Mouse (Mus musculus) brain, embryonic 18.5 days (tissue): ENCODE data around the gene Prrxl1.

ENCODE experiments used
- DNase-seq: peaks from one replicate; pipeline ENCODE4 v3.0.0-alpha.2; 2012; ENCODE audit warnings: low read depth, low spot score

The Prrxl1 gene

GRCm38 (mm10) chr14:32627271-32627670 is 28.1 kb downstream of the Prrxl1 start:
- DNase-seq: no peak

- no peak for DNase-seq
Observed at GRCm38 (mm10) chr14:32628584-32628983, 29.4 kb downstream of the Prrxl1 start.

GRCm38 (mm10) chr14:32632908-32633600 is 33.8 kb downstream of the Prrxl1 start:
- DNase-seq: no peak

- no peak for DNase-seq
Observed at GRCm38 (mm10) chr14:32634015-32634682, 34.9 kb downstream of the Prrxl1 start.

GRCm38 (mm10) chr14:32638485-32638884 is 39.3 kb downstream of the Prrxl1 start:
- no peak for DNase-seq

GRCm38 (mm10) chr14:32659781-32660180 is 60.6 kb downstream of the Prrxl1 start:
- no peak for DNase-seq

GRCm38 (mm10) chr14:32663099-32663498 is 63.9 kb downstream of the Prrxl1 start:
- DNase-seq: no peak

- no peak for DNase-seq
Observed at GRCm38 (mm10) chr14:32673178-32673577, 74.0 kb downstream of the Prrxl1 start.

GRCm38 (mm10) chr14:32678565-32678964 is 79.4 kb downstream of the Prrxl1 start:
- no peak for DNase-seq

GRCm38 (mm10) chr14:32681603-32682002 is 82.4 kb downstream of the Prrxl1 start:
- no peak for DNase-seq

- no peak for DNase-seq
Observed at GRCm38 (mm10) chr14:32682536-32682935, 83.3 kb downstream of the Prrxl1 start.

- no peak for DNase-seq
Observed at GRCm38 (mm10) chr14:32683251-32683838, 84.1 kb downstream of the Prrxl1 start.

- DNase-seq: peak; percentile 10
Observed at GRCm38 (mm10) chr14:32683982-32684734, 85.0 kb downstream of the Prrxl1 start.

GRCm38 (mm10) chr14:32684735-32685105 is 85.5 kb downstream of the Prrxl1 start:
- no peak for DNase-seq

GRCm38 (mm10) chr14:32685124-32685826 is 86.1 kb downstream of the Prrxl1 start, which contains the start of gene 3425401B19Rik:
3425401B19Rik (minus strand) TSS chr14:32685293.
- DNase-seq: no peak

GRCm38 (mm10) chr14:32695906-32696305 is 96.7 kb downstream of the Prrxl1 start:
- no peak for DNase-seq

GRCm38 (mm10) chr14:32696344-32696743 is 97.1 kb downstream of the Prrxl1 start:
- DNase-seq: no peak

GRCm38 (mm10) chr14:32697774-32698173 is 98.6 kb downstream of the Prrxl1 start:
- no peak for DNase-seq

GRCm38 (mm10) chr14:32698556-32698955 is 99.3 kb downstream of the Prrxl1 start:
- DNase-seq: no peak
